Mouse (Mus musculus) CH12.LX (cell line): Measurements from ENCODE around the gene Srgap2. TPM values are rescaled to one million over a fixed set of nuclear protein-coding genes. Genes with fewer than 3 reads are reported as not detected.

Experiments
- DNase-seq: peaks from one replicate; pipeline ENCODE4 v3.0.0-alpha.2; 2013; ENCODE audit errors: extremely low read depth
- H3K27ac ChIP-seq: 2 replicates; pipeline ENCODE4 v1.5.1; 2012; ENCODE audit warnings: low read depth, mild to moderate bottlenecking, control low read depth, moderate library complexity; ENCODE audit not compliant: insufficient read depth
- H3K27me3 ChIP-seq: replicated peaks from 2 replicates; pipeline ENCODE3; 2012; ENCODE audit warnings: inconsistent platforms
- H3K36me3 ChIP-seq, 2 experiments: replicated peaks in 1 of 2; 2 replicates each; pipeline versions ENCODE3 to v1.6.1; 2012; ENCODE audit warnings: inconsistent platforms in 1 of 2, low read length in 1 of 2, mild to moderate bottlenecking in 1 of 2, mixed read lengths in 1 of 2, moderate library complexity in 1 of 2; ENCODE audit not compliant: control insufficient read depth in 1 of 2, insufficient read depth in 1 of 2
- H3K4me1 ChIP-seq, 2 experiments: 2 replicates each; pipeline ENCODE4 v1.6.1; 2012; ENCODE audit warnings: inconsistent platforms in 1 of 2, moderate library complexity in 1 of 2; ENCODE audit not compliant: insufficient read depth in 2 of 2, control insufficient read depth in 1 of 2
- H3K4me2 ChIP-seq: 2 replicates; pipeline ENCODE4 v1.6.1; 2012; ENCODE audit warnings: low read depth, mild to moderate bottlenecking, control low read depth; ENCODE audit not compliant: poor library complexity, insufficient read depth, severe bottlenecking
- H3K4me3 ChIP-seq, 3 experiments: fragments of 150-350 bp in 1 of 3; sonication (generic) in 1 of 3; replicated peaks in 1 of 3; 2 replicates each; pipeline versions ENCODE3 to v1.5.1; 2011 to 2012; ENCODE audit warnings: low read depth in 2 of 3, low read length in 2 of 3, mild to moderate bottlenecking in 2 of 3, moderate library complexity in 2 of 3, control low read depth in 1 of 3, improper control_type of control experiment in 1 of 3, inconsistent platforms in 1 of 3, mixed read lengths in 1 of 3; ENCODE audit not compliant: poor library complexity in 1 of 3
- H3K79me2 ChIP-seq: replicated peaks from 2 replicates; pipeline ENCODE4 v1.6.1; 2012; ENCODE audit warnings: mild to moderate bottlenecking, moderate library complexity; ENCODE audit not compliant: control insufficient read depth, poor library complexity, insufficient read depth, severe bottlenecking; ENCODE audit errors: extremely low read depth
- H3K9ac ChIP-seq: 2 replicates; pipeline ENCODE4 v1.6.1; 2012; ENCODE audit warnings: low read depth, mild to moderate bottlenecking, control low read depth, moderate library complexity; ENCODE audit not compliant: insufficient read depth
- H3K9me3 ChIP-seq: replicated peaks from 2 replicates; pipeline ENCODE3; 2012; ENCODE audit warnings: low read length, inconsistent platforms, mixed read lengths
- BHLHE40 ChIP-seq: IDR thresholded peaks from 2 replicates; pipeline ENCODE4 v1.6.1; 2011; ENCODE audit warnings: mild to moderate bottlenecking, low read depth, low read length, improper control_type of control experiment
- CHD1 ChIP-seq: IDR thresholded peaks from 2 replicates; pipeline ENCODE4 v1.6.1; 2012; ENCODE audit warnings: low read depth, low read length, improper control_type of control experiment, inconsistent platforms
- CTCF ChIP-seq, 2 experiments: IDR thresholded peaks in 1 of 2; conservative IDR thresholded peaks in 1 of 2; 2 replicates each; pipeline ENCODE4 v1.5.1; 2011 to 2012; ENCODE audit warnings: low read depth in 2 of 2, low read length in 2 of 2, improper control_type of control experiment in 1 of 2, inconsistent platforms in 1 of 2, mild to moderate bottlenecking in 1 of 2, moderate library complexity in 1 of 2
- E2F4 ChIP-seq: IDR thresholded peaks from 2 replicates; pipeline ENCODE4 v1.6.1; 2011; ENCODE audit warnings: low read depth, low read length, improper control_type of control experiment; ENCODE audit not compliant: insufficient replicate concordance
- ELF1 ChIP-seq: IDR thresholded peaks from 2 replicates; pipeline ENCODE4 v1.6.1; 2014; ENCODE audit warnings: low read depth, mild to moderate bottlenecking, inconsistent platforms, low read length, improper control_type of control experiment
- EP300 ChIP-seq: IDR thresholded peaks from 2 replicates; pipeline ENCODE4 v1.6.1; 2011; ENCODE audit warnings: low read length, improper control_type of control experiment
- ETS1 ChIP-seq: conservative IDR thresholded peaks from 2 replicates; pipeline ENCODE4 v1.6.1; 2012; ENCODE audit warnings: low read depth, mild to moderate bottlenecking, inconsistent platforms, low read length, improper control_type of control experiment, moderate library complexity
- GABPA ChIP-seq: IDR thresholded peaks from 2 replicates; pipeline ENCODE4 v1.6.1; 2012; ENCODE audit warnings: low read depth, low read length, improper control_type of control experiment, inconsistent platforms; ENCODE audit not compliant: insufficient replicate concordance
- IRF4 ChIP-seq: IDR thresholded peaks from 2 replicates; pipeline ENCODE4 v1.6.1; 2014; ENCODE audit warnings: low read depth, mild to moderate bottlenecking, inconsistent platforms, low read length, improper control_type of control experiment
- JUN ChIP-seq: IDR thresholded peaks from 2 replicates; pipeline ENCODE4 v1.6.1; 2011; ENCODE audit warnings: low read depth, mild to moderate bottlenecking, low read length, improper control_type of control experiment, moderate library complexity; ENCODE audit not compliant: insufficient read depth
- JUND ChIP-seq: conservative IDR thresholded peaks from 2 replicates; pipeline ENCODE4 v1.6.1; 2011; ENCODE audit warnings: low read depth, low read length, improper control_type of control experiment
- KAT2A ChIP-seq: IDR thresholded peaks from 2 replicates; pipeline ENCODE4 v1.6.1; 2012; ENCODE audit warnings: low read length, improper control_type of control experiment, inconsistent platforms; ENCODE audit not compliant: insufficient replicate concordance
- MAFK ChIP-seq: IDR thresholded peaks from 2 replicates; pipeline ENCODE4 v1.6.1; 2011; ENCODE audit warnings: low read length, improper control_type of control experiment; ENCODE audit not compliant: insufficient replicate concordance
- MAX ChIP-seq: IDR thresholded peaks from 2 replicates; pipeline ENCODE4 v1.6.1; 2011; ENCODE audit warnings: low read length, improper control_type of control experiment
- MAZ ChIP-seq: IDR thresholded peaks from 2 replicates; pipeline ENCODE4 v1.6.1; 2012; ENCODE audit warnings: low read depth, mild to moderate bottlenecking, inconsistent platforms, low read length, improper control_type of control experiment, moderate library complexity
- MEF2A ChIP-seq: IDR thresholded peaks from 2 replicates; pipeline ENCODE4 v1.6.1; 2014; ENCODE audit warnings: low read depth, mild to moderate bottlenecking, inconsistent platforms, low read length, improper control_type of control experiment, borderline replicate concordance
- MXI1 ChIP-seq: IDR thresholded peaks from 2 replicates; pipeline ENCODE4 v1.6.1; 2011; ENCODE audit warnings: mild to moderate bottlenecking, low read depth, low read length, improper control_type of control experiment
- MYC ChIP-seq: IDR thresholded peaks from 2 replicates; pipeline ENCODE4 v1.6.1; 2011; ENCODE audit warnings: low read depth, mild to moderate bottlenecking, improper control_type of control experiment, low read length
- NELFE ChIP-seq: IDR thresholded peaks from 2 replicates; pipeline ENCODE4 v1.6.1; 2011; ENCODE audit warnings: low read depth, low read length, improper control_type of control experiment
- NRF1 ChIP-seq: IDR thresholded peaks from 2 replicates; pipeline ENCODE4 v1.6.1; 2014; ENCODE audit warnings: low read depth, mild to moderate bottlenecking, inconsistent platforms, low read length, improper control_type of control experiment, moderate library complexity
- PAX5 ChIP-seq: IDR thresholded peaks from 2 replicates; pipeline ENCODE4 v1.6.1; 2012; ENCODE audit warnings: low read length, inconsistent platforms, mixed read lengths
- SIN3A ChIP-seq: IDR thresholded peaks from 2 replicates; pipeline ENCODE4 v1.6.1; 2012; ENCODE audit warnings: low read length, improper control_type of control experiment, inconsistent platforms
- SMC3 ChIP-seq: IDR thresholded peaks from 2 replicates; pipeline ENCODE4 v1.6.1; 2011; ENCODE audit warnings: low read depth, low read length, improper control_type of control experiment
- TBP ChIP-seq: conservative IDR thresholded peaks from 2 replicates; pipeline ENCODE4 v1.6.1; 2011; ENCODE audit warnings: low read depth, low read length, improper control_type of control experiment
- TCF12 ChIP-seq: IDR thresholded peaks from 2 replicates; pipeline ENCODE4 v1.6.1; 2014; ENCODE audit warnings: low read depth, mild to moderate bottlenecking, inconsistent platforms, low read length, improper control_type of control experiment
- USF1 ChIP-seq: IDR thresholded peaks from 2 replicates; pipeline ENCODE4 v1.6.1; 2014; ENCODE audit warnings: low read depth, mild to moderate bottlenecking, inconsistent platforms, low read length, improper control_type of control experiment
- USF2 ChIP-seq: conservative IDR thresholded peaks from 2 replicates; pipeline ENCODE4 v1.6.1; 2011; ENCODE audit warnings: low read depth, low read length, improper control_type of control experiment
- ZC3H11A ChIP-seq: IDR thresholded peaks from 2 replicates; pipeline ENCODE4 v1.6.1; 2012; ENCODE audit warnings: low read depth, mild to moderate bottlenecking, inconsistent platforms, low read length, improper control_type of control experiment
- ZKSCAN1 ChIP-seq: IDR thresholded peaks from 2 replicates; pipeline ENCODE4 v1.6.1; 2012; ENCODE audit warnings: low read depth, inconsistent platforms, low read length, improper control_type of control experiment, borderline replicate concordance
- ZMIZ1 ChIP-seq: IDR thresholded peaks from 2 replicates; pipeline ENCODE4 v1.6.1; 2012; ENCODE audit warnings: low read depth, mild to moderate bottlenecking, inconsistent platforms, low read length, improper control_type of control experiment
- ZNF384 ChIP-seq: IDR thresholded peaks from 2 replicates; pipeline ENCODE4 v1.6.1; 2012; ENCODE audit warnings: low read depth, low read length, improper control_type of control experiment, inconsistent platforms
- dilution Hi-C: fragments of 300-500 bp; cut with MboI; formaldehyde crosslinking; loops from 2 replicates; pipeline ENCODE4 v1.14.3; 2020; ENCODE audit warnings: low sequenced_read_pairs; ENCODE audit not compliant: extremely low pct_unique_long_range_greater_than_20kb, extremely low pct_ligation_motif_present
- in situ Hi-C: fragments of 300-500 bp; cut with MboI; formaldehyde crosslinking; loops from 3 replicates; pipeline ENCODE4 v1.14.3; 2019; ENCODE audit warnings: low sequenced_read_pairs, low pct_ligation_motif_present, low pct_unique_long_range_greater_than_20kb, mixed read lengths
- polyA plus RNA-seq: library from polyadenylated mRNA; unstranded; fragments of >175 nt; gene quantifications from 2 replicates; pipeline ENCODE4 v1.2.1, GENCODE M21; 2012; ENCODE audit warnings: low read depth; ENCODE audit not compliant: insufficient read length
- total RNA-seq, 2 experiments: library from RNA; depleted of rRNA; stranded (reverse); fragments of 300-350 nt in 1 of 2; fragments of >200 nt in 1 of 2; gene quantifications; 2 replicates each; pipeline ENCODE4 v1.2.3; 2012 to 2014

Srgap2 gene
- total and polyA plus RNA-seq, 3 experiments: 9.7 to 28.1 (median 26.8) TPM

DNA sequence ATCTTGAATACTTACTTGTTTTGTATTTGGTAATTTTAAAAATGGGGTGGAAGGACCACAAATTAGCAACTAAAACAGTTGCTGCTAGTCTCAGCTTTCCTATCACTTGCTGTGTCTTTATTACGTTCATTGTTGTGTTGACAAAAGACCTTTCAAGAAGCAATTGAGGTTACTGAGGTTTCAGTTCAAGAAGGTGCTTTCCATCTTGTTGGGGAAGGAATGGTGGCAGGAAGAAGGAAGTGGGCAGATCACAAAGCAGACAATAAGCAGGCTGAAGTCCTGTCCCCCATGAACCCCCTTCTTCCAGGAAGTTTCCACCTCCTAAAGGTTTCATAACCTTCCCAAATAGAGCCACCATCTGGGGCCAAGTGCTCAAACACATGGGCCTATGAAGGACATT, 161.3 kb downstream of the Srgap2 start (continued):
- TF ChIP-seq EP300: peak; percentile 79
- TF ChIP-seq BHLHE40: 0 out of 2 replicates have a peak, but pooled peaks have one; percentile 35
- TF ChIP-seq NRF1: no peak
- 0 out of 2 replicates have a peak, but pooled peaks have one; percentile 20 for TF ChIP-seq MXI1
- TF ChIP-seq KAT2A: no peak
- TF ChIP-seq ELF1: peak; percentile 72
- TF ChIP-seq GABPA: no peak
- TF ChIP-seq ZC3H11A: no peak
- no peak for TF ChIP-seq JUN
- TF ChIP-seq ZKSCAN1: no peak
- TF ChIP-seq ETS1: 0 out of 2 replicates have a peak, but pooled peaks have one; percentile 16
- peak; percentile 79 for TF ChIP-seq IRF4
- TF ChIP-seq MAZ: no peak
- TF ChIP-seq USF2: no peak
- 0 out of 2 replicates have a peak, but pooled peaks have one; percentile 23 for TF ChIP-seq MYC
- TF ChIP-seq SIN3A: no peak
- TF ChIP-seq, all 38 proteins: peak for 13

DNA sequence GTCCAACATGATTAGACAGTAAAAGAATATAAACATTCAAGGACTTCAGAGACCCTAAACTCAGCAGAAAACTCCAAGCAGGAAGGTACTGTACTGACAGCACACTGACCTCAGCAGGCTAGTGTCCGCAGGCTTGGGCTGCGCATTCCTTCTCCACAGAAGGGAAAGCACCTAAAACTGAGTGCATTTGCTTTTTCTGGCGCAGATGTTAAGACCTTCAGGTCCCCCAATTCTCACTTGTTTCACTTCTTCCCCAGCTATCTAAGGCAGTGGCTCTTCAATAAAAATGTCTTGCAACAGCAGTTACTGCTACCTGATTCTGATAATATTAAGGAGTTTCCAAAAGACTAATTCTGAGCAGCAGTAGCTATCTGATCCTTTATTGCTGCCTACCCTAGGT, 162.7 kb downstream of the Srgap2 start:
- DNase-seq: peak; percentile 48
- TF ChIP-seq ZMIZ1 (no peak), PAX5 (no peak), MAX (no peak), JUND (no peak), E2F4 (no peak), IRF4 (peak; percentile 53; the same call in 1 of the 2 replicates), CHD1 (no peak), USF1 (no peak), MEF2A (peak; percentile 79), ETS1 (peak; percentile 55), TCF12 (0 out of 2 replicates have a peak, but pooled peaks have one; percentile 31), SIN3A (no peak), MYC (no peak), TBP (0 out of 2 replicates have a peak, but pooled peaks have one; percentile 42), JUN (peak; percentile 32; the same call in 1 of the 2 replicates), EP300 (peak; percentile 58), CTCF (conservative IDR thresholded peaks at IDR 0.05 in 1 of 2, IDR thresholded peaks at IDR 0.05 in 1 of 2; ENCODE audit: low read depth in 2 of 2, low read length in 2 of 2) (no peak), ELF1 (no peak), KAT2A (no peak), GABPA (no peak), ZNF384 (no peak), MAFK (no peak), NELFE (no peak), NRF1 (peak; percentile 36; the same call in 1 of the 2 replicates), SMC3 (peak; percentile 23; the same call in 1 of the 2 replicates)
- H3K4me2 ChIP-seq: peak overlapping the region; percentile 15; the same call in 1 of the 2 replicates
- H3K27ac ChIP-seq: 0 out of 2 replicates have a peak overlapping the region, but pooled peaks have one; percentile 0
- H3K9me3 ChIP-seq: no peaks in the 10 kb centered on the region
- H3K36me3 ChIP-seq: peaks cover 8 to 23% of the 10 kb centered on the region in 2 experiments
- H3K9ac ChIP-seq: no peak overlapping the region
- H3K27me3 ChIP-seq: no peaks in the 10 kb centered on the region
- H3K4me3 ChIP-seq: no peak overlapping the region
- in situ Hi-C loops: no loop called here
- dilution Hi-C loops: no loop called here
- H3K4me1 ChIP-seq: peaks cover 8 to 54% of the 10 kb centered on the region in 2 experiments; a peak in 3 of 4 replicates
- no peaks in the 10 kb centered on the region for H3K79me2 ChIP-seq
